Mouse (Mus musculus): ENCODE measurements around the gene Nfe2. TPM values are rescaled to one million over a fixed set of nuclear protein-coding genes. Genes with fewer than 3 reads are reported as not detected.

Nfe2 gene
- not detected in 2 replicates for polyA plus RNA-seq (2012; ENCODE audit: insufficient read depth, insufficient read length, missing spikeins)

DNA sequence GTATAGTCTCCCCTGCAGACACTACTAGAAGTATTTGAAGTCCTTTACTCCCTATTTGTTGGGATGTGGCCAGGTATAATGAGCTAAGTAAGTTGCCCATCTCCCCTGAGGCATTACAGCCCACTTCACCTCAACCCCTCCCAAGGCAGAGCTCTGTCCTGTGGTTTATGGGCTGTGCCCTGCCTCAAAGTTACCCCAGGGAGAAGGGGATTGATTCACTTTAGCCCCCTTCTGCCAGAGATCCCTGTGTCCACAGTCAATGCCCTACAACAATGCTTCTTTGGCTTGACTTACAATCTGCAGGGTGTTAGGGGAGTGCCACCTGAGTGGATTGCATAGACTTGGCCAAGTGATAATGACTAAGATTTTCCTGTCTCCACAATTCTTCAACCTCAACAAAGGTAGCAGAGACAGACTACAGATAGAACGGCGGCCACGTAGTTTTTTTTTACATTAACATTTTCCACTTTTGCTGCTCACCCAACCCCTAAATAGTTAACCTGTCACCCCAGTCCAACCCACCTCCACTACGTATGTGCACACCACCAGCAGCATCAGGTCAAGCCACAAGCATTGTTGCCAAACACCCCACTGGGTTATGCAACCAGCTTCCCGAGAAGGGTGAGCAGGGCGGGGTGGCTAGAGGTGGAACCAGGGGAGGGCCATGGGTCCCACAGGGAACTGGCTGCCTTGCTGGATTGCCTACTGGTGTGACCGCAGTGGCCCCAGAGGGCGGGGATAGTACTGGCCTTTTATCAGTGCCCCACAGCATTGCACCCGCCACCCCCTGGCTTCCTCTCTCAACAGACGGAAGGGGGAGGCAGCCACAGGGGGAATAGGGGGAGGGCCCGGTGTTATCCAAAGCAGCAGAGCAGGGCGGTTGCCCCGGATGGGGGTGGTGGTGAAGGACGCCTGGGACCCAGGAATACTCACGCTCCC lies at the start of gene Nfe2:
TSS of gene Nfe2 (minus strand) at position 614 of the 939 bp plus-strand sequence.
- Histone ChIP-seq H3K4me1 (ENCODE audit: control insufficient read depth, insufficient read depth, insufficient read length, low read length) (peaks cover 5% of the 10 kb centered on the region; the same call in 1 of the 2 replicates), H3K4me3 (ENCODE audit: insufficient read depth, low read depth, low read length) (peak within 1 kb of the TSS; percentile 13; the same call in 1 of the 2 replicates), H3K27ac (replicated peaks; ENCODE audit: low read depth, low read length) (no peak within 1 kb of the TSS)

DNA sequence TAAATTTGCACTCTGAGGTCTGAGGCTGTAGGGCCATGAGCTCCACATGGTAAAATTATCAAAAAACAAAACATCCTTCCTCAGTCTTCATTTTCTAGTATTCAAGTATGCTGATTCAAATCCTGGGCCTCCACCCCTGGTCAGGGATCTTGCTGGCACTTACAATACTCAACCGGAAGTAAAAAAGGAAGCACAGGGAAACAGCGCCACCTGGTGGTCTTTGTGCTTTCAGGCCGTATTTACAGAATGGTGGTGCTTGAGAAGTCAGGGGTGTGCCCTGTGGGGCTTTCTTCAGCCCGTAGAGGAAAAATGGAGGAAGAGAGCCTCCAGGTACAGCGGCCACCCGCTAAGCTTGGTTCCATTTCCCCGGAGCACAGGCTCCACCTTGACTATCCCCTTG lies 48.9 kb upstream of the Nfe2 start:
- no peak overlapping the region for H3K27ac ChIP-seq (replicated peaks; ENCODE audit: low read depth, low read length)
- H3K4me3 ChIP-seq (ENCODE audit: insufficient read depth, low read depth, low read length) = no peak overlapping the region
- peaks cover 2% of the 10 kb centered on the region; the same call in 1 of the 2 replicates for H3K4me1 ChIP-seq (ENCODE audit: control insufficient read depth, insufficient read depth, insufficient read length, low read length)

DNA sequence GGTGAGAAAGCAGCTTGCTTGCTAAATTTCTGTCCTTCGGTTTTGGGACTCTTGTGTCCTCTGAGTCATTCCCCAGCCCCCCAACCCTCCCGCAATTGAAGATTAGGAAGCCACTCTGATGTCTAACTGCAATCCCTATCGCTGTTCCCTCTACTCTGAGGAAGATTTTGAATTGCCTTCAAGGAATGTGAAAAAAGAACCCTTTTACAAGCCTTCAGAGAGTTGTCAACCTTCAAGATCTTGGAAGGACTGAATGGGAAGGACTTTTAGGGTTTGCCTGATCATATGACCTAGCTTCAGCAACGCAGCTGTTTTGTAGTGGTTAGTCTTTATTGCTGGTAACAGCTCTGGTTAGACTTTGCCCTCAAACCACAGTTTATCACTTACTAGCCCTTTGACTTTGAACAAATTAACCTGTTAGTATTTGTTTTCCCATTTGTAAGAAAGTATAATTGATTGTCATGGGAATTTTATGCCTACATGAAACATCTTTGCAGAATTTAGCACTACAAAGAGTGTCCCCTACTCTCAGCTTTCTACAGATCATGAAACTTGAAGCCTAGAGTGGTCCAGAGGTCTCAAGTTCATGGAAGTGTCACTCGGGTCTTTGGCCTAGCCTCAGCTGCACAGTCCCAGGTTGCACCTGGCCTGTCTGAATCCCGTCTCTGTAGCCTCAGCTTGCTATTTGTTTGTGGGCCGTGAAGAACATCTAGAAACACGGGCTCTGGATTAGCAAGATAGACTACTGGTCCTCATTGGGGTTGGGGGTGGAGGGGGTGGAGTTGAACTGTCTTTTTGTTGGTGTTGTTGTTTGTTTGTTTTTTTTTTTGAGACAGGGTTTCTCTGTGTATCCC lies 47.8 kb upstream of the Nfe2 start:
- Histone ChIP-seq H3K27ac (replicated peaks; ENCODE audit: low read depth, low read length) (peak overlapping the region; percentile 60), H3K4me1 (ENCODE audit: control insufficient read depth, insufficient read depth, insufficient read length, low read length) (peaks cover 2% of the 10 kb centered on the region; the same call in 1 of the 2 replicates), H3K4me3 (ENCODE audit: insufficient read depth, low read depth, low read length) (peak overlapping the region; percentile 60)

DNA sequence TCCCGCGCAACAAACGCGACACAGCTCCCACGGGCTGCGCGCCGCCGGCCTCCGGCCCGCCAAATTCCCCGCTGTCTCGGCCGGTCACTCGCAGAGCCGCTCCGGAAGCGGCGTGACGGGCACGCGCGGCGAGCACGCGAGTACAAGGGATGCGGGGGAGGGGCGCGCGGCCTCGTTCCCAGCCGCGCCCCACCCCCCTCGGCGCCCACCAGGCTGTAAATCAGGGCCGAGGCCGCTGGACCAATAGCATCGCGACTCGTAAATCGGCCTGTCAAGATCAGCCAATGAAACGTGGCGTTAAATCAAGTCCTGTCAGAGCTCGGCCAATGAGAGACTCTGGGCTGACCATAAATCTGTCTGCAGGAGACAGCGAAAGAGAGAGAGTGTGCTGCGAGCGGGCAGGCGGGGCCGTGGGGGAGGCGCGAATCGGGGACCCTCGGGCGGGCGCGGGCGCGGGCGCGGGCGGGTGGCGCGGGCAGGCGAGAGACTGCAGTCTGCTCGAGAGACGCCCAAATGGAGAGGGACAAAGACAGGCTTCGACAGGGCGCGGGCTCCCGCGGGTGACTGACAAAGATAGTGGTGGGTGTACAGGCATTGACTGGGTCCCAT lies 47.0 kb upstream of the Nfe2 start:
- Histone ChIP-seq H3K4me1 (ENCODE audit: control insufficient read depth, insufficient read depth, insufficient read length, low read length) (peaks cover 2% of the 10 kb centered on the region; the same call in 1 of the 2 replicates), H3K27ac (replicated peaks; ENCODE audit: low read depth, low read length) (peak overlapping the region; percentile 60), H3K4me3 (ENCODE audit: insufficient read depth, low read depth, low read length) (peak overlapping the region; percentile 60)

DNA sequence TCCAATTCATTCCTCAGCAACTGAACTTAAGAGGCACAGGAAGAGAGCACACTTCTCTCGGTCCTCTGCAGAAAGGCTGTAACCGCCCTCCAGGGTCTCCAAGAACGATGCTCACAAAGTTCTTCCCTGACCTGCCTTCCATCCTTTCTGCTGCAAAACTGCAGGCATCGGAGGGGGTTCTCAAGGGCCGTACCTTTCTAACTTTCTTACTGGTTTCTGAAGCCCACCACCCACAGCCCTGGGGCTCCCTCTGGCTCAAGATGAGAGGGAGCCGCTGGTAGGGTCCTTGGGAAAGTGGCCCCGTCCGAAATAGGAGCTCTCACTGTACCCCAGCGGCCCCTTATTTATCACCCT lies 46.4 kb upstream of the Nfe2 start:
- peak overlapping the region; percentile 57 for H3K4me3 ChIP-seq (ENCODE audit: insufficient read depth, low read depth, low read length)
- peaks cover 2% of the 10 kb centered on the region; the same call in 1 of the 2 replicates for H3K4me1 ChIP-seq (ENCODE audit: control insufficient read depth, insufficient read depth, insufficient read length, low read length)
- H3K27ac ChIP-seq (replicated peaks; ENCODE audit: low read depth, low read length) = no peak overlapping the region

DNA sequence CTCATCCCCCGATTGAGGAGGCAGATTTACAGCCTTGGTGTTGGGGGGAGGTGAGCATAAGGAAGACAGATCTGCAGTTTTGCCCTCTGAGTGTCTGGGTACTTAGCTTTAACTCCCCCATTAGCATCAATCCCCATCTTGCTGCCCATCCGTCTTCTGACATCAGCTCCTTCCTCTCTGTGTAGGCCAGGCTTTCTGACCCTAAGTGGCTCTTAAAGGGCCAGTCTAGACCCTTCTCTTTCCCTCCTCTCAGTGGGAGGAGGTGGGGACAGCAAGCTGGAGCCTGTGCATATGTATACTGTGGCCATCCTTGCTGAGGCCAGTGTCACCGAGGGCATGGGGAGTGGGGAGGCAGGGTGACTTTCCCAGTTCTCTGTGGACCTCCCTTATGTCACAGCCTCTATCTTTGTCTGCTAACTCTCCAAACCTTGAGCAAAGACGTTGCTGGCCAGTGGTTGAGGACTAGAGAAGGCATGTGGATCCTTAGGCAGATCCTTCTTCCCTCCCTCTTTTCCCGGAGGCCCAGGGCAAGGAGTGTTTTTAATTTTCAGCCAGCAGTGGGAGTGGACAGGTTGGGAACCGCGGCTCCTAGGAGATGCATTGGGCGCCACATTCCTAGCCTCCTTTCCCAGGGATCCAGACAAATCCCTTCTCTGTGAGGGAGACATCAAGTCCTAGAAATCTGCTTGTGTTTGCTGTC lies 45.9 kb upstream of the Nfe2 start:
- peak overlapping the region; percentile 57 for H3K4me3 ChIP-seq (ENCODE audit: insufficient read depth, low read depth, low read length)

DNA sequence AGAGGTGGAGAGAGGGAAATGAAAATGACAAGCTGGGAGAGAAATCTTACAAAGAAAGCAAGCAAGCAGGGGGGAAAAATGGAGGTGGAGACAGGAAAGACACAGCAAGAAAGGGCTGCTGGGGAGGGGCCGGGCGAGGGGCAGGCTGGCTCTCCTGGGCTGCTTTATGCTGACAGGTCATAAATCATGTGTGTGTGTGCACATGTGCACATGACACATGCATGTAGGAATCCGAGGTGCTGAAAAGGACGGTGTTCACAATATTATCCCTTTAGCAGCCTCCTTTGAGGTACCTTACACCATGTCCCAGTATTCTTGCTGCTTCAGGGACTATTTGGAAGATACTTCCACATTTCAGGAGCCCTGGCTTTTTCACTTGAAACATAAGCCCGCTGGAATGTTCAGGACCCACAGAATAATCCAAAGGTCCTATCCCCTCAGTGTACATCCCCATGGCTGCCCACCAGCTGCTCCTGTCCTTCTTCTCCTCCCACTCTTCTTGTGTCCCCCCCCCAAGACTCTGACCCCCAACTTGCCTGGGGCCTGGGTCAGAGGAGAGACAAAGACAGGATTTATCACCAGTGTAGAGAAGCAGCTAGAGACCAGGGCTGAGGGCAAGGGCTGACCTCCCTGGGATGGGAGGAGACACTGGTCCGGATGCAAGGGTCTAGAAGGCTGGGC lies 44.3 kb upstream of the Nfe2 start:
- H3K4me1 ChIP-seq (ENCODE audit: control insufficient read depth, insufficient read depth, insufficient read length, low read length) = peaks cover 2% of the 10 kb centered on the region; the same call in 1 of the 2 replicates
- H3K27ac ChIP-seq (replicated peaks; ENCODE audit: low read depth, low read length) = no peak overlapping the region
- no peak overlapping the region for H3K4me3 ChIP-seq (ENCODE audit: insufficient read depth, low read depth, low read length)

More for the DNA sequence above, 45.9 kb upstream of the Nfe2 start:
- peaks cover 2% of the 10 kb centered on the region; the same call in 1 of the 2 replicates for H3K4me1 ChIP-seq (ENCODE audit: control insufficient read depth, insufficient read depth, insufficient read length, low read length)
- peak overlapping the region; percentile 11; the same call in 1 of the 2 replicates for H3K27ac ChIP-seq (replicated peaks; ENCODE audit: low read depth, low read length)

- Histone ChIP-seq H3K4me3 (ENCODE audit: insufficient read depth, low read depth, low read length) (no peak overlapping the region), H3K27ac (replicated peaks; ENCODE audit: low read depth, low read length) (no peak overlapping the region), H3K4me1 (ENCODE audit: control insufficient read depth, insufficient read depth, insufficient read length, low read length) (peaks cover 2% of the 10 kb centered on the region; the same call in 1 of the 2 replicates)
These were observed 43.5 kb upstream of the Nfe2 start for GRCm38 (mm10) chr15:103301547-103302340.

- H3K4me3 ChIP-seq (ENCODE audit: insufficient read depth, low read depth, low read length) = no peak overlapping the region
- no peak overlapping the region for H3K27ac ChIP-seq (replicated peaks; ENCODE audit: low read depth, low read length)
- peaks cover 2% of the 10 kb centered on the region; the same call in 1 of the 2 replicates for H3K4me1 ChIP-seq (ENCODE audit: control insufficient read depth, insufficient read depth, insufficient read length, low read length)
These were observed 42.8 kb upstream of the Nfe2 start for GRCm38 (mm10) chr15:103301046-103301445.

GRCm38 (mm10) chr15:103300560-103300959 lies 42.4 kb upstream of the Nfe2 start:
- Histone ChIP-seq H3K4me3 (ENCODE audit: insufficient read depth, low read depth, low read length) (no peak overlapping the region), H3K4me1 (ENCODE audit: control insufficient read depth, insufficient read depth, insufficient read length, low read length) (peaks cover 2% of the 10 kb centered on the region; the same call in 1 of the 2 replicates), H3K27ac (replicated peaks; ENCODE audit: low read depth, low read length) (no peak overlapping the region)

DNA sequence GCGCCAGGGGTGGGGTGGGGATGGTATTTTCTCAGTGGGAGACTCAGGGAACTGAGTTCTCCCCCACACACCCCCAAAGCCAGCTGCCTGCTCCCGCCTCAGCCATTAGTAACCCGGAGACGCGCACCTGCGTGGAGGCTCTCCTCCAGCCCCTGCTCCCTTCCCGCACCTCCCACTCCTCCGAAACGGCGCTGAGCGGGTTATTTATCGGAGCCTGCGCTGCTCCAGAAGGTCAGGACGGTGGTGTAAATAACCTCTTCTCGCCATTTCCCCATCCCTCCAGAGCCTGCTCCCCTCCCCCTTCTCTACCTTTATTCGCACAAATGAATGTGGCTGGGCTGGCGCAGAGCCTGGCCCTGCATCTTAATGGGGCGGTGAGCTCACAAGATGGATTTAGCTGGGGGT lies 41.9 kb upstream of the Nfe2 start:
- Histone ChIP-seq H3K4me3 (ENCODE audit: insufficient read depth, low read depth, low read length) (no peak overlapping the region), H3K27ac (replicated peaks; ENCODE audit: low read depth, low read length) (no peak overlapping the region), H3K4me1 (ENCODE audit: control insufficient read depth, insufficient read depth, insufficient read length, low read length) (peaks cover 2% of the 10 kb centered on the region; the same call in 1 of the 2 replicates)

GRCm38 (mm10) chr15:103299644-103300043 lies 41.4 kb upstream of the Nfe2 start:
- Histone ChIP-seq H3K4me1 (ENCODE audit: control insufficient read depth, insufficient read depth, insufficient read length, low read length) (peaks cover 2% of the 10 kb centered on the region; the same call in 1 of the 2 replicates), H3K4me3 (ENCODE audit: insufficient read depth, low read depth, low read length) (no peak overlapping the region), H3K27ac (replicated peaks; ENCODE audit: low read depth, low read length) (no peak overlapping the region)

Data from brown adipose tissue, adult 24 weeks (tissue).